Mouse (Mus musculus) liver, adult 2 months (tissue): Measurements from ENCODE around the gene Arl15. TPM values are rescaled to one million over a fixed set of nuclear protein-coding genes. Genes with fewer than 3 reads are reported as not detected.

ENCODE experiments used
- DNase-seq: peaks from one replicate; pipeline ENCODE4 v3.0.0-alpha.2; 2011; ENCODE audit warnings: low read depth, low spot score; ENCODE audit errors: extremely low read depth
- H3K27ac ChIP-seq: fragments of 200-500 bp; replicated peaks from 2 replicates; pipeline ENCODE4 v1.5.1; 2012; ENCODE audit warnings: low read depth, mild to moderate bottlenecking, control low read depth, inconsistent platforms, low read length; ENCODE audit not compliant: insufficient read depth
- H3K27me3 ChIP-seq: fragments of 200-500 bp; 2 replicates; pipeline ENCODE4 v1.6.1; 2012; ENCODE audit warnings: mild to moderate bottlenecking, moderate library complexity, low read length, inconsistent platforms; ENCODE audit not compliant: control insufficient read depth, insufficient read depth
- H3K36me3 ChIP-seq: fragments of 200-500 bp; 2 replicates; pipeline ENCODE4 v1.6.1; 2012; ENCODE audit warnings: low read length, inconsistent platforms; ENCODE audit not compliant: control insufficient read depth, insufficient read depth
- H3K4me1 ChIP-seq: fragments of 200-500 bp; 2 replicates; pipeline ENCODE4 v1.6.1; 2011; ENCODE audit warnings: low read length; ENCODE audit not compliant: control insufficient read depth, insufficient read depth
- H3K4me3 ChIP-seq: fragments of 200-500 bp; 2 replicates; pipeline ENCODE4 v1.5.1; 2011; ENCODE audit warnings: low read depth, mild to moderate bottlenecking, control low read depth, low read length, moderate library complexity; ENCODE audit not compliant: insufficient read depth
- H3K79me2 ChIP-seq: fragments of 200-500 bp; 2 replicates; pipeline ENCODE4 v1.6.1; 2012; ENCODE audit warnings: inconsistent platforms, mild to moderate bottlenecking, low read length, moderate library complexity; ENCODE audit not compliant: control insufficient read depth, insufficient read depth
- H3K9ac ChIP-seq: fragments of 200-500 bp; 2 replicates; pipeline ENCODE4 v1.6.1; 2012; ENCODE audit warnings: low read depth, mild to moderate bottlenecking, control low read depth, inconsistent platforms, low read length
- CTCF ChIP-seq: fragments of 200-500 bp; IDR thresholded peaks from 2 replicates; pipeline ENCODE4 v1.5.1; 2011; ENCODE audit warnings: low read depth, low read length, control low read depth
- POLR2A ChIP-seq: fragments of 200-500 bp; IDR thresholded peaks from 2 replicates; pipeline ENCODE4 v1.6.1; 2011; ENCODE audit warnings: low read length, control low read depth; ENCODE audit not compliant: insufficient read depth; ENCODE audit errors: extremely low read depth
- WGBS: fragments of 180-500 bp; shearing (Covaris S2); methylation state at CpG from one replicate; pipeline ENCODE4 v1.1.7; 2018; 5-methylcytosine and 5-hydroxymethylcytosine counted together
- polyA plus RNA-seq: library from polyadenylated mRNA; depleted of rRNA; stranded (reverse); fragments of >200 nt; gene quantifications from 2 replicates; pipeline ENCODE4 v1.2.3, GENCODE M21; 2012
- total RNA-seq: library from RNA; depleted of rRNA; stranded (reverse); fragments of >200 nt; gene quantifications from 2 replicates; pipeline ENCODE4 v1.2.3, GENCODE M21; 2014

Gene Arl15
- total and polyA plus RNA-seq, 2 experiments: 1.9 to 6.5 TPM

DNA sequence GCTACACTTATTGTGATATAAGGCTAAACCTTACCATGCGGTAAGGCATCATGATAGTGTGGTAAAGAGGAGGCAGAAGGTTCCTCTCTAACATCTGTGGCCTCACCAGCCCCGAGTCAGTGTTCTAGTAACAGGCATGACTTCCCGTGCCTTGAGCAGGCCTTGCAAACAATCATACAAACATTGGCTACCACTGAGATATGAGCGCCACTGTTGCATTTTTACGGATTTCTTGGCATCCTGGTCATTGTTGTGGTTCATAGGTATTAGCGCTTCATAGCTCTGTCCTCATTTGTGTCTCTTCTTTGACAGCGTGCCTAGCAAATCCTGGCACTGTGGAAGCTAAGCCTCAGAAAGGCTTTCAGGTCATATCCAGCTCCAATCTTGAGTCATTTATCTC, 24.7 kb downstream of the Arl15 start:
- WGBS: 89% methylated on average over 7 of the region's 7 CpGs
- H3K79me2 ChIP-seq: peaks cover 32% of the 10 kb centered on the region

GRCm38 (mm10) chr13:113820176-113820575, 25.9 kb downstream of the Arl15 start:
- WGBS: 89% methylated on average over 3 of the region's 3 CpGs
- DNase-seq: no peak
- Histone ChIP-seq H3K9ac (no peak overlapping the region), H3K4me3 (no peak overlapping the region), H3K4me1 (peaks cover 2% of the 10 kb centered on the region; the same call in 1 of the 2 replicates), H3K27ac (no peak overlapping the region), H3K36me3 (no peaks in the 10 kb centered on the region; the same call in 1 of the 2 replicates), H3K79me2 (peaks cover 34% of the 10 kb centered on the region), H3K27me3 (no peaks in the 10 kb centered on the region)
- TF ChIP-seq CTCF: no peak
- TF ChIP-seq POLR2A: no peak

More for the DNA sequence above, 24.7 kb downstream of the Arl15 start:
- Histone ChIP-seq H3K4me3 (no peak overlapping the region), H3K27me3 (no peaks in the 10 kb centered on the region), H3K4me1 (peaks cover 2% of the 10 kb centered on the region; the same call in 1 of the 2 replicates), H3K9ac (no peak overlapping the region), H3K36me3 (no peaks in the 10 kb centered on the region; the same call in 1 of the 2 replicates), H3K27ac (no peak overlapping the region)
- no peak for DNase-seq
- no peak for TF ChIP-seq POLR2A
- no peak for TF ChIP-seq CTCF

DNA sequence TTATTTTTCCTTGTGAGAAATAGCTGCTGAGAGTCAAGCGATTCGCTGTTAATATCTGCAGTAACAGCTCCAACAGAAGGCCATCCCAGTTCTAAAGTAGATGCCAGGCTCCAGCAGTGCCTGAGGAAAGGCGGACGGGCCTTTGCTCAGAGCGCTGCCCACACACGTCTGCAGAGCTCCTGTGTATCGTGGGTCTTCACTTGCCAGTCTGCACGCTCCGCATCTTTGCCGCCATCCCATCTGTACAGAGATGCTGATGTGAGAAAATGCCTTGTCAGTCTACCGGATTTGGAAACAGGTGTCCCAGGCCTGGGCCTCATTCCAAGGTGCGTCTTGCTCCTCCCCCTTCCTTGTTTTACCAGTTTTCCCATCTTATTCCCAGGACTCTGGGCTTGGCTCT, 27.6 kb downstream of the Arl15 start:
- H3K27ac ChIP-seq: no peak overlapping the region
- DNase-seq: no peak
- H3K4me3 ChIP-seq: no peak overlapping the region
- H3K4me1 ChIP-seq: peaks cover 2% of the 10 kb centered on the region; the same call in 1 of the 2 replicates
- peaks cover under 1% of the 10 kb centered on the region for H3K36me3 ChIP-seq
- peaks cover 27% of the 10 kb centered on the region; the same call in 1 of the 2 replicates for H3K79me2 ChIP-seq
- H3K9ac ChIP-seq: no peak overlapping the region
- WGBS: 96% methylated on average over 12 of the region's 12 CpGs
- H3K27me3 ChIP-seq: no peaks in the 10 kb centered on the region
- no peak for TF ChIP-seq POLR2A
- TF ChIP-seq CTCF: no peak

GRCm38 (mm10) chr13:113824027-113824426, 29.7 kb downstream of the Arl15 start:
- Histone ChIP-seq H3K27me3 (no peaks in the 10 kb centered on the region), H3K4me1 (peaks cover 2% of the 10 kb centered on the region; the same call in 1 of the 2 replicates), H3K4me3 (no peak overlapping the region), H3K79me2 (peaks cover 29% of the 10 kb centered on the region; the same call in 1 of the 2 replicates), H3K27ac (no peak overlapping the region), H3K9ac (no peak overlapping the region), H3K36me3 (peaks cover 4% of the 10 kb centered on the region)
- 51% methylated on average over 3 of the region's 3 CpGs for WGBS
- DNase-seq: peak; percentile 44
- TF ChIP-seq POLR2A: no peak
- TF ChIP-seq CTCF: no peak

- TF ChIP-seq POLR2A (no peak), CTCF (no peak)
- peaks cover 2% of the 10 kb centered on the region for H3K4me1 ChIP-seq
- no peak overlapping the region for H3K27ac ChIP-seq
- no peaks in the 10 kb centered on the region for H3K27me3 ChIP-seq
- H3K36me3 ChIP-seq: peaks cover 4% of the 10 kb centered on the region
- DNase-seq: no peak
- peaks cover 25% of the 10 kb centered on the region; the same call in 1 of the 2 replicates for H3K79me2 ChIP-seq
- no peak overlapping the region for H3K4me3 ChIP-seq
- no peak overlapping the region for H3K9ac ChIP-seq
- WGBS: 93% methylated on average over 3 of the region's 3 CpGs
These were observed 34.3 kb downstream of the Arl15 start for GRCm38 (mm10) chr13:113828633-113829032.

- H3K4me1 ChIP-seq: no peaks in the 10 kb centered on the region; the same call in 1 of the 2 replicates
- H3K4me3 ChIP-seq: no peak overlapping the region
- H3K27ac ChIP-seq: no peak overlapping the region
- 91% methylated on average over 2 of the region's 2 CpGs for WGBS
- no peak overlapping the region for H3K9ac ChIP-seq
- TF ChIP-seq CTCF (no peak), POLR2A (no peak)
- H3K79me2 ChIP-seq: peaks cover 24% of the 10 kb centered on the region; the same call in 1 of the 2 replicates
- no peak for DNase-seq
- no peaks in the 10 kb centered on the region for H3K27me3 ChIP-seq
- H3K36me3 ChIP-seq: peaks cover 4% of the 10 kb centered on the region
These were observed 34.8 kb downstream of the Arl15 start for GRCm38 (mm10) chr13:113829079-113829478.
